ENCODE assay signal across 12 mouse cellular contexts in the genomic region with DNA sequence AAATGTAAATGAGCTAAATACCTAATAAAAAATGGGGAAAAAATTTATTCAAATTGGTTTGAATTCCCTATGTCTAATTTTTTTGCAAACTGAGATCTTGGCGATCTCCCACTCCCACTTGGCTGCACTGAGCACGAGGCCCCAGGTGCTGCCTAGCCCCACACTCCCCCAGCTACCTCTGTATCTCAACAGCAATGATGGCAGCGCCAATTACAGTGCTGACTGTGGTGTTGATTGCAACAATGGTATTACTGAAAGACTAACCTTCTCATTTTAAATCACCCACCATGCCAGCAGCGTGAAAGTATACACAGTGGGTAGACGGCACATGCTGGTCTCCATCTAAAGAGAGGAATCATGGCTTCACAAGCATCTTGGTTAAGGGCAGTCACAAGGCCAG.
"Had no signal": no experiment of that assay in that cellular context is flagged by ENCODE, and none has a peak within 500 bp of the region (broad histone marks: within the 10 kb centered on the region; RNA-seq: fewer than 3 reads in every experiment).

No protein-coding gene starts in this region.

- DNase-seq: left cerebral cortex, postnatal 4 days; liver; liver, embryonic 13.5 days; liver, postnatal 0 days; lung, adult 18-20 months; lung, adult 2 months; lung, embryonic 14.5 days; lung, postnatal 10 days; lung, postnatal 14 days; lung, postnatal 36 days; lung, postnatal 4 days; midbrain, embryonic 14.5 days had no signal
